Mouse (Mus musculus): Measurements from ENCODE around the gene Gm9803. TPM values are rescaled to one million over a fixed set of nuclear protein-coding genes. Genes with fewer than 3 reads are reported as not detected.

Gm9803 gene
- not detected for polyA plus RNA-seq (2014; fragmentation: Illumina TruSeq; extraction: RNeasy Lipid Tissue Mini Kit (QIAGEN cat#74804))

GRCm38 (mm10) chr10:43523931-43524330, at the start of gene Gm9803:
Gene Gm9803 (plus strand): TSS chr10:43524084.

DNA sequence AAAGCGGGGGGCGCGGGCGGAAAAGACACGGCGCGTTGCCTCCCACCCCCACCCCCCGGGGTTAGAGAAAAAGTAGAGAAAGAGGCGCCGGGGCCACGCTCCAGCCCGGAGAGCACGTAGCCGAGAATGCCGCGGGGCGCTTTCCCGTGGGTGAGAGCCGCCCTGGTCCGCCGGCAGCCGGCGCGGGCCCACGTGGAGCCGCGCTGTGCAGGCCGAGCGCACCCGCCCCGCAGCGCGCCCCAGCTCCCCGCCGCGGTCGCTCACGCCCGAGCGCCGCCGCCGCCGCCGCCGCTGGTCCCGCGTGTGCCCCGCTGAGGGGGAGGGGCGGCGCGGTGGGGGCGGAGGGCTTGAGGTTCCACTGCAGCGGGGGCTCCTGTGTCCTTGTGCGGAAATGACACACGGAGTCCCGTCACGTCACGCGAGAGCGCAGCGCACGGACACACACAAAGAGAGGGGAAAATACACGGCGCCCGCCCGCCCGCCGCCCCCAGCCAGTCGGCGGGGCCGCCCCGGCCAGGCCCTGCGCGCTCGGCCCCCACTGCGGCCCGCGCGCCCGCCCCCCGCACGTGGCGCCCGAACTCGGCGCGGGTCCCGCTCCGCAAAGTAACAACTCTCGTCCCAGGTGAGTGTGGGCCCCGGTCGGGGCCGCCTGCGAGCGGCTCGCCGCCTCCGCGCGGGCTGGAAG, 45.0 kb upstream of the Gm9803 start, which contains the start of gene Bend3:
TSS of gene Bend3 (plus strand) at position 81 of the 685 bp plus-strand sequence.

DNA sequence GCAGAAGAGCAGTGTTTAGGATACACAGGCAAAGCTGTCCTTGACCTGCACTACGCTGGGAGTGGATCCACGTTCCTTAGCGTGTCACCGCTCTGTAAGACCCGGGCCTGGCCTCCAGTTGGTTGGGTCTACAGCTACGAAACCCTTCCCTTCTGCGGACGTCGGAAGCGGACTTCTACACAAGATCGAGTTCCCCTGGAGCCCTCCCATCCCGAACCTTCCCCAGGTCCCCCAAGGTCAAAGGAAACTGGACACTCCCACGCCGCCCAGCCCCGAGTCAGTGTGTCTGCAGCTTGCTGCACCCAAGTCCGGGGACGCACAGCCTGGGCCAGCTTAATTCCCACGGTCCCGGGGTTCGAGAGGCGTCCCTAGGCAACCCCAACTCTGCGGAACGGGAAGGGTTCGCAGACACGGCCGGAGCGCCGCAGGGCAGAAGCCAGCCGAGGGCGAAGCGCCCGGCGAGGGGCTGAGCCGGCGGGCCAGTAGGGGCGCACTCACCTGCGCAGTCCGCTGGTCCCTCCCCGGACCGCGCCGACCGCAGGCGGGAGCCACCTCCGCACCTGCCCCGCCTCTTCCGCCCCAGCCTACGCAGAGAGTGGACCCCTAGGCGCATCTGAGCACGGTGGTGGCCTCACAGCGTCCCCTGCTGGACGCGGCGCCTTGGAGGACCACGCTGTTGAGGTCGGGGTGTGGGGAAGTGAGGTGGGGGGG, 16.7 kb downstream of the Gm9803 start, which contains the start of gene 1700021F05Rik:
TSS of gene 1700021F05Rik (minus strand) at position 553 of the 711 bp plus-strand sequence.

Other genes starting within 250 kb of the Gm9803 start
- 7.8 TPM for gene Bend3, start 45.3 kb upstream of the Gm9803 start, polyA plus RNA-seq (2014; fragmentation: Illumina TruSeq; extraction: RNeasy Lipid Tissue Mini Kit (QIAGEN cat#74804))
- 74.5 TPM for gene 1700021F05Rik, start 16.9 kb downstream of the Gm9803 start, polyA plus RNA-seq (2014; fragmentation: Illumina TruSeq; extraction: RNeasy Lipid Tissue Mini Kit (QIAGEN cat#74804))
- gene Cd24a, start 54.2 kb downstream of the Gm9803 start, polyA plus RNA-seq (2014; fragmentation: Illumina TruSeq; extraction: RNeasy Lipid Tissue Mini Kit (QIAGEN cat#74804)), result 278 TPM